Mouse (Mus musculus) CH12.LX (cell line): ENCODE results near the gene Gm21970. TPM values are rescaled to one million over a fixed set of nuclear protein-coding genes. Genes with fewer than 3 reads are reported as not detected.

Experiments used
- DNase-seq: peaks from one replicate; pipeline ENCODE4 v3.0.0-alpha.2; 2013; ENCODE audit errors: extremely low read depth
- H3K27ac ChIP-seq: 2 replicates; pipeline ENCODE4 v1.5.1; 2012; ENCODE audit warnings: low read depth, mild to moderate bottlenecking, control low read depth, moderate library complexity; ENCODE audit not compliant: insufficient read depth
- H3K27me3 ChIP-seq: replicated peaks from 2 replicates; pipeline ENCODE3; 2012; ENCODE audit warnings: inconsistent platforms
- H3K36me3 ChIP-seq, 2 experiments: replicated peaks in 1 of 2; 2 replicates each; pipeline versions ENCODE3 to v1.6.1; 2012; ENCODE audit warnings: inconsistent platforms in 1 of 2, low read length in 1 of 2, mild to moderate bottlenecking in 1 of 2, mixed read lengths in 1 of 2, moderate library complexity in 1 of 2; ENCODE audit not compliant: control insufficient read depth in 1 of 2, insufficient read depth in 1 of 2
- H3K4me1 ChIP-seq, 2 experiments: 2 replicates each; pipeline ENCODE4 v1.6.1; 2012; ENCODE audit warnings: inconsistent platforms in 1 of 2, moderate library complexity in 1 of 2; ENCODE audit not compliant: insufficient read depth in 2 of 2, control insufficient read depth in 1 of 2
- H3K4me2 ChIP-seq: 2 replicates; pipeline ENCODE4 v1.6.1; 2012; ENCODE audit warnings: low read depth, mild to moderate bottlenecking, control low read depth; ENCODE audit not compliant: poor library complexity, insufficient read depth, severe bottlenecking
- H3K4me3 ChIP-seq, 3 experiments: fragments of 150-350 bp in 1 of 3; sonication (generic) in 1 of 3; replicated peaks in 1 of 3; 2 replicates each; pipeline versions ENCODE3 to v1.5.1; 2011 to 2012; ENCODE audit warnings: low read depth in 2 of 3, low read length in 2 of 3, mild to moderate bottlenecking in 2 of 3, moderate library complexity in 2 of 3, control low read depth in 1 of 3, improper control_type of control experiment in 1 of 3, inconsistent platforms in 1 of 3, mixed read lengths in 1 of 3; ENCODE audit not compliant: poor library complexity in 1 of 3
- H3K79me2 ChIP-seq: replicated peaks from 2 replicates; pipeline ENCODE4 v1.6.1; 2012; ENCODE audit warnings: mild to moderate bottlenecking, moderate library complexity; ENCODE audit not compliant: control insufficient read depth, poor library complexity, insufficient read depth, severe bottlenecking; ENCODE audit errors: extremely low read depth
- H3K9ac ChIP-seq: 2 replicates; pipeline ENCODE4 v1.6.1; 2012; ENCODE audit warnings: low read depth, mild to moderate bottlenecking, control low read depth, moderate library complexity; ENCODE audit not compliant: insufficient read depth
- H3K9me3 ChIP-seq: replicated peaks from 2 replicates; pipeline ENCODE3; 2012; ENCODE audit warnings: low read length, inconsistent platforms, mixed read lengths
- BHLHE40 ChIP-seq: IDR thresholded peaks from 2 replicates; pipeline ENCODE4 v1.6.1; 2011; ENCODE audit warnings: mild to moderate bottlenecking, low read depth, low read length, improper control_type of control experiment
- CHD1 ChIP-seq: IDR thresholded peaks from 2 replicates; pipeline ENCODE4 v1.6.1; 2012; ENCODE audit warnings: low read depth, low read length, improper control_type of control experiment, inconsistent platforms
- CHD2 ChIP-seq: IDR thresholded peaks from 2 replicates; pipeline ENCODE4 v1.6.1; 2011; ENCODE audit warnings: low read length, improper control_type of control experiment
- E2F4 ChIP-seq: IDR thresholded peaks from 2 replicates; pipeline ENCODE4 v1.6.1; 2011; ENCODE audit warnings: low read depth, low read length, improper control_type of control experiment; ENCODE audit not compliant: insufficient replicate concordance
- EP300 ChIP-seq: IDR thresholded peaks from 2 replicates; pipeline ENCODE4 v1.6.1; 2011; ENCODE audit warnings: low read length, improper control_type of control experiment
- ETS1 ChIP-seq: conservative IDR thresholded peaks from 2 replicates; pipeline ENCODE4 v1.6.1; 2012; ENCODE audit warnings: low read depth, mild to moderate bottlenecking, inconsistent platforms, low read length, improper control_type of control experiment, moderate library complexity
- HCFC1 ChIP-seq: IDR thresholded peaks from 2 replicates; pipeline ENCODE4 v1.6.1; 2012; ENCODE audit warnings: low read depth, mild to moderate bottlenecking, inconsistent platforms, low read length, improper control_type of control experiment
- MAFK ChIP-seq: IDR thresholded peaks from 2 replicates; pipeline ENCODE4 v1.6.1; 2011; ENCODE audit warnings: low read length, improper control_type of control experiment; ENCODE audit not compliant: insufficient replicate concordance
- MAZ ChIP-seq: IDR thresholded peaks from 2 replicates; pipeline ENCODE4 v1.6.1; 2012; ENCODE audit warnings: low read depth, mild to moderate bottlenecking, inconsistent platforms, low read length, improper control_type of control experiment, moderate library complexity
- MEF2A ChIP-seq: IDR thresholded peaks from 2 replicates; pipeline ENCODE4 v1.6.1; 2014; ENCODE audit warnings: low read depth, mild to moderate bottlenecking, inconsistent platforms, low read length, improper control_type of control experiment, borderline replicate concordance
- MXI1 ChIP-seq: IDR thresholded peaks from 2 replicates; pipeline ENCODE4 v1.6.1; 2011; ENCODE audit warnings: mild to moderate bottlenecking, low read depth, low read length, improper control_type of control experiment
- MYC ChIP-seq: IDR thresholded peaks from 2 replicates; pipeline ENCODE4 v1.6.1; 2011; ENCODE audit warnings: low read depth, mild to moderate bottlenecking, improper control_type of control experiment, low read length
- NELFE ChIP-seq: IDR thresholded peaks from 2 replicates; pipeline ENCODE4 v1.6.1; 2011; ENCODE audit warnings: low read depth, low read length, improper control_type of control experiment
- NRF1 ChIP-seq: IDR thresholded peaks from 2 replicates; pipeline ENCODE4 v1.6.1; 2014; ENCODE audit warnings: low read depth, mild to moderate bottlenecking, inconsistent platforms, low read length, improper control_type of control experiment, moderate library complexity
- PAX5 ChIP-seq: IDR thresholded peaks from 2 replicates; pipeline ENCODE4 v1.6.1; 2012; ENCODE audit warnings: low read length, inconsistent platforms, mixed read lengths
- RAD21 ChIP-seq: IDR thresholded peaks from 2 replicates; pipeline ENCODE4 v1.6.1; 2011; ENCODE audit warnings: low read depth, mild to moderate bottlenecking, low read length, improper control_type of control experiment, moderate library complexity
- RCOR1 ChIP-seq: conservative IDR thresholded peaks from 2 replicates; pipeline ENCODE4 v1.6.1; 2012; ENCODE audit warnings: low read depth, mild to moderate bottlenecking, inconsistent platforms, low read length, improper control_type of control experiment
- SMC3 ChIP-seq: IDR thresholded peaks from 2 replicates; pipeline ENCODE4 v1.6.1; 2011; ENCODE audit warnings: low read depth, low read length, improper control_type of control experiment
- TBP ChIP-seq: conservative IDR thresholded peaks from 2 replicates; pipeline ENCODE4 v1.6.1; 2011; ENCODE audit warnings: low read depth, low read length, improper control_type of control experiment
- TCF12 ChIP-seq: IDR thresholded peaks from 2 replicates; pipeline ENCODE4 v1.6.1; 2014; ENCODE audit warnings: low read depth, mild to moderate bottlenecking, inconsistent platforms, low read length, improper control_type of control experiment
- UBTF ChIP-seq: IDR thresholded peaks from 2 replicates; pipeline ENCODE4 v1.6.1; 2012; ENCODE audit warnings: low read depth, mild to moderate bottlenecking, inconsistent platforms, low read length, improper control_type of control experiment, moderate library complexity
- USF1 ChIP-seq: IDR thresholded peaks from 2 replicates; pipeline ENCODE4 v1.6.1; 2014; ENCODE audit warnings: low read depth, mild to moderate bottlenecking, inconsistent platforms, low read length, improper control_type of control experiment
- ZKSCAN1 ChIP-seq: IDR thresholded peaks from 2 replicates; pipeline ENCODE4 v1.6.1; 2012; ENCODE audit warnings: low read depth, inconsistent platforms, low read length, improper control_type of control experiment, borderline replicate concordance
- ZMIZ1 ChIP-seq: IDR thresholded peaks from 2 replicates; pipeline ENCODE4 v1.6.1; 2012; ENCODE audit warnings: low read depth, mild to moderate bottlenecking, inconsistent platforms, low read length, improper control_type of control experiment
- ZNF384 ChIP-seq: IDR thresholded peaks from 2 replicates; pipeline ENCODE4 v1.6.1; 2012; ENCODE audit warnings: low read depth, low read length, improper control_type of control experiment, inconsistent platforms
- dilution Hi-C: fragments of 300-500 bp; cut with MboI; formaldehyde crosslinking; loops from 2 replicates; pipeline ENCODE4 v1.14.3; 2020; ENCODE audit warnings: low sequenced_read_pairs; ENCODE audit not compliant: extremely low pct_unique_long_range_greater_than_20kb, extremely low pct_ligation_motif_present
- in situ Hi-C: fragments of 300-500 bp; cut with MboI; formaldehyde crosslinking; loops from 3 replicates; pipeline ENCODE4 v1.14.3; 2019; ENCODE audit warnings: low sequenced_read_pairs, low pct_ligation_motif_present, low pct_unique_long_range_greater_than_20kb, mixed read lengths
- polyA plus RNA-seq: library from polyadenylated mRNA; unstranded; fragments of >175 nt; gene quantifications from 2 replicates; pipeline ENCODE4 v1.2.1, GENCODE M21; 2012; ENCODE audit warnings: low read depth; ENCODE audit not compliant: insufficient read length
- total RNA-seq, 2 experiments: library from RNA; depleted of rRNA; stranded (reverse); fragments of 300-350 nt in 1 of 2; fragments of >200 nt in 1 of 2; gene quantifications; 2 replicates each; pipeline ENCODE4 v1.2.3; 2012 to 2014

Gm21970 gene
- total and polyA plus RNA-seq, 3 experiments = not detected

GRCm38 (mm10) chr16:91404828-91405577 lies 13.5 kb downstream of the Gm21970 start:
- 0 out of 2 replicates have a peak, but pooled peaks have one; percentile 4 for TF ChIP-seq MAFK
- peak; percentile 85 for TF ChIP-seq ZNF384
- peak; percentile 55; the same call in 1 of the 2 replicates for TF ChIP-seq BHLHE40
- TF ChIP-seq HCFC1 = 0 out of 2 replicates have a peak, but pooled peaks have one; percentile 5
- TF ChIP-seq ETS1 = peak; percentile 30; the same call in 1 of the 2 replicates
- 0 out of 2 replicates have a peak, but pooled peaks have one; percentile 41 for TF ChIP-seq MAZ
- TF ChIP-seq CHD1 = 0 out of 2 replicates have a peak, but pooled peaks have one; percentile 10
- TF ChIP-seq MYC = no peak
- no peak for TF ChIP-seq MEF2A
- TF ChIP-seq SMC3 = no peak
- no peak for TF ChIP-seq CHD2
- TF ChIP-seq, all 38 proteins: peak for 7
- dilution Hi-C loops = no loop called here

GRCm38 (mm10) chr16:91405640-91406584 lies 14.4 kb downstream of the Gm21970 start, which contains the start of gene Il10rb:
TSS of gene Il10rb (plus strand) at chr16:91406164.
- in situ Hi-C loops = no loop called here
- peaks cover 4% of the 10 kb centered on the region for H3K79me2 ChIP-seq
- H3K4me2 ChIP-seq = peak within 1 kb of the TSS; percentile 98
- no peaks in the 10 kb centered on the region for H3K9me3 ChIP-seq
- peak within 1 kb of the TSS; percentile 92 for H3K27ac ChIP-seq
- H3K4me3 ChIP-seq = peak within 1 kb of the TSS; percentile 50 to 83 (median 76)
- dilution Hi-C loops = no loop called here
- DNase-seq = peak; percentile 89
- H3K27me3 ChIP-seq = no peaks in the 10 kb centered on the region
- H3K9ac ChIP-seq = peak within 1 kb of the TSS; percentile 88
- H3K36me3 ChIP-seq = peaks cover 25 to 67% of the 10 kb centered on the region in 2 experiments
- H3K4me1 ChIP-seq = peaks cover 20 to 73% of the 10 kb centered on the region in 2 experiments
- TF ChIP-seq UBTF (peak; percentile 98), ETS1 (peak; percentile 99), TCF12 (peak; percentile 93), HCFC1 (no peak), ZMIZ1 (no peak; the same call in 1 of the 2 replicates), ZKSCAN1 (no peak), MYC (peak; percentile 17; the same call in 1 of the 2 replicates), TBP (0 out of 2 replicates have a peak, but pooled peaks have one; percentile 30), CHD1 (no peak; the same call in 1 of the 2 replicates), RCOR1 (peak; percentile 56; the same call in 1 of the 2 replicates), MXI1 (no peak; the same call in 1 of the 2 replicates), NRF1 (no peak), E2F4 (no peak), NELFE (peak; percentile 64; the same call in 1 of the 2 replicates), PAX5 (no peak), SMC3 (peak; percentile 24; the same call in 1 of the 2 replicates), RAD21 (no peak), EP300 (peak; percentile 86), CHD2 (peak; percentile 59), MAZ (no peak), USF1 (no peak)

More at GRCm38 (mm10) chr16:91404828-91405577, 13.5 kb downstream of the Gm21970 start:
- H3K27ac ChIP-seq = peak overlapping the region; percentile 28; the same call in 1 of the 2 replicates
- H3K9ac ChIP-seq = peak overlapping the region; percentile 88
- DNase-seq = no peak
- peaks cover 23 to 66% of the 10 kb centered on the region in 2 experiments for H3K36me3 ChIP-seq
- no peaks in the 10 kb centered on the region for H3K27me3 ChIP-seq
- peaks cover 23 to 72% of the 10 kb centered on the region in 2 experiments for H3K4me1 ChIP-seq
- peaks cover 4% of the 10 kb centered on the region; the same call in 1 of the 2 replicates for H3K79me2 ChIP-seq
- H3K4me3 ChIP-seq = peak overlapping the region in 2 of 3 experiments; percentile 50 to 76
- no peaks in the 10 kb centered on the region for H3K9me3 ChIP-seq
- in situ Hi-C loops = loop anchor here (5.0 kb wide), 1 partner anchor 38 kb away; no protein-coding TSS in a partner anchor
- peak overlapping the region; percentile 91 for H3K4me2 ChIP-seq
